Mouse (Mus musculus) cerebellum, postnatal 4 days (tissue): ENCODE measurements around the gene Fads2.

Experiments used
- DNase-seq, 2 experiments: peaks; one replicate each; pipeline ENCODE4 v3.0.0; 2022; ENCODE audit warnings: low spot score in 2 of 2, mixed read lengths in 1 of 2

Gene Fads2

GRCm38 (mm10) chr19:10061624-10062023 lies 39.9 kb downstream of the Fads2 start:
- DNase-seq = no peak

DNA sequence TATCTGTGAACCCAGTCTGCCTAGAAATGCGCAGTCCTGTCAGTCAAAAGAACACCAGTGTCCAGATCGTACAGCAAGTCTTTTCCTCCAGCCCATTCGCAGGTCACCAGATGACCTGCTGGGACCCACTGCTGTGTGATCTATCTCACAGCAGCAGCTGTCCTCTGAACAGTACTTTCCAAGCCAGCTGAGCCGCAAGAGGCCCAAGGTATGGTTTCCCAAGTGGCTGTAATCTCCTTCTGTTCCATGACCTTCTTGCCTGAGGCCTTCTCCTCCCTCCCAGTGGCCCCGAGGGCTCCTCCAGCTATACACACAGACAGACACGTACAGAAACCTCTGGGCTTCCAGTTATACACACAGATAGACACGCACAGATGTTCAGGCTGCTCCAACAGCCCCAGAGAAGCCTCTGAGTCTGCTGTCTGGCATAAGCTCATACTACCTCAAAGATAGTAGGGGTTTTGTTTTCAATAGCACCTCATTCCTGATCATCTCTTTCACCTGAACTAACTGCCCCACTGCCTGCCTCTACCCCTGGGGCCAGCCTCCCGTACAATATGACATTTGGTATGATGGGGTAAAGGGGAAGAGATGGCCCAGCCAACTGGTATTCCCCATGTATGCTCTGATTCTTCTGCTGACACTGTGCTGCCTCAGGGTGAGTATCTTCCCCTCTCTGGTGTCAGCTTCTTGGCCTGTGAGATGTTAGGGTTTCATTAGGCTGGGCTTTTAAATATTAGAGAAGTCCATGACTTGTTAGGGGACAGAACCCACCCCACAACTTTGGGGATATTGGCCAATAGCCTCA lies 40.6 kb downstream of the Fads2 start:
- DNase-seq = no peak

DNA sequence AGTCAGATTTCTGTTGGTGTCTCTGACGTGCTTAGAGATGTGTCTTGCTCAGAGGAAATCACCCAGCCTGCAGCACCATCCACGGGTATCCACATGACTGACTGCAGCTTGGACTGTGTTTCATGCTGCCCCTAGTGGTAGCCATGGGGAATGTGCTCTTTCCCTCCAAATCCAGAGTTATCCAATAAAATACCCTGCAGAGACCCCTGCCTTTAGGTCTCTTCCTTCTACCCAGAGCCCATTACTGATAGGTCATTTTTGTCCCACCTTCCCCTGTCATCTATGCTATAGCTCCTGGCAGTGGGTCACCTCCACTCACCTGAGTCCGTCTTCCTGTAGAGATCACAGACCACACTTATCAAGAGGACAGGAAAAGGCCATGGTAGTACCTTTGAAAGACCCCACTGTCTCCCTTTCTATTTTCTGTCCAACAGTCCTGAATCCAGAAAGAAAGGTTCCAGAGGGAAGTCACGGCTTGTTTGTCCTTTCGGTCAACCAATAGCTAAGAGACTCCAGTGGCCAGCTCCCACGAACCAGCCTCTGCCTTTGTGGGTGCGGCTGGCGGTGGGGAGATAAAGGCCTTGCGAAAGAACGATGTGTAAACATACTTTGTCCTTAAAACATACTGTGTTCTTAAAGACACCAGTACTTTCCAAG lies 41.5 kb downstream of the Fads2 start:
- DNase-seq = peak in 1 of 2 experiments; percentile 39

DNA sequence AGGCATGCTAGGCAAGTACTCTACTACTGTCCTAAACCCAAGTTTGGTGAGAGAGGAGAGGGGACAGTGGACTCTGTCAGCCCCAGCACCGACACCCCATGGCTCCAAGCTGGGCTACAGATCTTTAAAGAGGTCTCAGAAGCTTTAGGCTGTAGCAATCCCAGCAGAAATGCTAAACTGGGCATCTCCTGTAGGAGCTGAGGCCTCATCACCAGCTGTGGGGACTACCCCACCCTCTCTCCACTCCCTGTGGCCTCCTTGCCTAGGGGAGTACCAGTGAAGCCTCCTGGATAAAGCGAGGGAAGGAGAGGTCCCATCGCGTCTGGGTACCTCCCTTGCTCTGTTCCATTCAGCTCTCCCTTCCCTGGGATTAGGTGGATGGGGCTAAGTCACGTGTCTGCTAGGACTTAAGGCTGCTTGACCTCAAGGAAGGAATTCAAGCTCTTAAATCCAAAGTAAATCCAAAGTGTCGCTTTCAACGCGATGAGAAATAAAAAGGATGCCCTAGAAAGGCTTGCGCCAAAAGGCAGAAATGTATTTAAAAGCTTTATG lies 42.6 kb downstream of the Fads2 start:
- no peak for DNase-seq

DNA sequence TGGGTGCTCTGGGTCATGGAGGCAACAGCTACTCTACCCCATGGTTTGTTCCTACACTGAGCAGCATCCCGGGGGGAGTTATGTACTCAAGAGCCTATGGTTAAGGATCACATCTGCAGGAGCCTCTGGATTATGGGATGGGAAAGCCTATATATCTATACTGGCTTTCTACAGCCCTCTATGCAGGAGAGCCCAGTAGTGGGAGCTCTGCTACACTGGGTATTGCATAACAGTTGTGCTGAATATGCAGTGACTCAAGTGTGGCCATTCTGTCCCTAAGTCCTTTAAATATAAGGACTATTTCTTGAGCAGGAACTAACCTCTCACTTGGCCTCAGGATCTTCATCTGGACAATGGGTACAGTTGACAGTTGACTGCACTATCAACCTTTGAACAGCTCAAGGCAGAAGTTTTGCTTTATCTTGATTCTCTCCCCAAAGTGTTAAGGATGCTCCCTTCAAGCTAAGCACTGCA lies 43.2 kb downstream of the Fads2 start:
- DNase-seq = no peak

DNA sequence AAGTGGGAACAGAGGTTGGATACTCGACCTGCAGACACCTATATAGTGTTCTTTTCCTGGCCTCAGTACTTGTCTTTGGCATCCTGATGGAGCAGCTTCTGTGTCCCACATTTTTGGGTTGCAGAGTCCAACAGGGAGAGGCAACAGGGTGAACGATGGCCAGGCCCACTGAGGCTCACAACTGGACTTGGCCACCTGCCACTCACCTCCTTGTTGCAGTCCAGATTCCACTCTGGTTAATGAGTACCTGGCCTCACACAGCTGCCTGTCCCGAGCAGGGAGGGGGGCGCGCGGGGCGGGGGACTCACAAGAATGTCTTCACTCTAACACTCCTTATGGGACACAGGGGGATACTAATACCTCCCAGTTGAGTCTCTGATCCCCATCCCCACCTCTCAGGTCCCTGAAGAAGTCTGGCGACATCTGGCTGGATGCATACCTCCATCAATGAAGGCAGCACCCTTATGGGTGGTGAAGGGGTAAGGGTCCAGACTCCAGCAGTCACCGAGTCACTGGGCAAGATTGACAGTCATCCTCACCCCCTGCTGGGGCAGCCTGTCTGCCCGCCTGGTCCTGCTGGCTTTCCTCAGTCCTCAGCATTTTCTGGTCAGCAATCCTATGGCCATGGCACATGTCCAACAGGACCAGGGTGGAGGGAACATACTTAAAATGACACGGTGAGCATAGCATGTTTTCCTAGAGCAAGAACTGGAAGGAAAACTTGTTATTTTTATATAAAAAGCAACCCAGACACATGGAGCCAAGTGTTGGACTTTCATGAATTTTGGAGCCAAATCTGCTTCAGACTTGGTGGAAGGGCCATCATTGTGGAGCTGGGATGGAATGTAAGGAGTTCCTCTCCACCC lies 43.8 kb downstream of the Fads2 start:
- no peak for DNase-seq

DNA sequence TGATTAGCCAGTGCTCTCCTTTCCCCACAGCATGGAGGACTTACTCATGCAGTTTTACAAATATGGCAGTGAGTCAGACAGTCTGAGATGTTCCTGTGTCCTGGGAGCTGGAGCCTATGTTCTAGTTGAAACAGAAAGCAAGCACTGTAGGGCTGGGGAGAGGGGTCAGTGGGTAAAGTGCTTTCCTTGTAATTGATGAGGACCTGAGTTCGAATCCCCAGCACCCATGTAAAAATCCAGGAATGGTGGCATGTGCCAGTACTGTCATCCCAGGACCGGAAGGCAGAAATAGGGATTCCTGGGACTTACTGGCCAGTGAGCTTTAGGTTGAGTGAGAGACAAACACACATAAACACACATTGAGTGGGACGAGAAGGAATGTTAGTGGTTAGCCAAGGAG lies 44.9 kb downstream of the Fads2 start:
- DNase-seq = no peak

GRCm38 (mm10) chr19:10055783-10056660 lies 45.5 kb downstream of the Fads2 start:
- no peak for DNase-seq

GRCm38 (mm10) chr19:10055261-10055660 lies 46.3 kb downstream of the Fads2 start:
- no peak for DNase-seq

DNA sequence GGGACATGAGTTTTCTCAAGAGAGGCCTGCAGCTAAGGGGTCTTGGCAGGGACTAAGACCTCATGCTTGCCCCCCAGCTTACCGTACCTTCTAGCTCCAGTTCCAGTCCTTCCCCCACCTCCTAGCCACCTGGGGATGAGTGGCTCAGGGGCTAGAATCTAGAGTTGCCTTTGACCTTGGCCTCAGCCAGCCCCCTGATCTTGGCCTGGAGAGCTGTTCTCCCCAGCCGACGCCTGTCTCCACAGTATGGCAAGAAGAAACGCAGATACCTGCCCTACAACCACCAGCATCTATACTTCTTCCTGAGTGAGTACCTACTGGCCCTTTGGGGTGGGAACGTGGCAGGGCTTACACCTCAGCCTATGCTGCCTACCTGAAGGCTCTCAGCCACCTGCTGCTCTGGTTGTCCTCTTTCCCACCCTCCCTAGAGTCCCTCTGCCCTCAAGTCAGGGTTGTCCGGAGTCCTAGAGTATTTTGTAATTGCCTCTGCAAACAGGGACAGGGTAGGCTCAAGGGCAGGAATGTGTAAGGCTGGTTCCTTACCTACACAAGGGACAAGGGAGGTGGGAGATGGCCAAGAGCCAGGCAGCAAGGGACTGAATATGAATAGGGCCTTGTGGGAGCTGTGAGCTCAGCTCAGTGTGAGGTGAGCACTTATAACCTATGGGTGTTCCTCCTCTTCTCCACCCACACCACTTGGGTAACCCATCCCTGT lies 47.0 kb downstream of the Fads2 start:
- DNase-seq = no peak

GRCm38 (mm10) chr19:10053692-10054260 lies 47.8 kb downstream of the Fads2 start:
- no peak for DNase-seq

DNA sequence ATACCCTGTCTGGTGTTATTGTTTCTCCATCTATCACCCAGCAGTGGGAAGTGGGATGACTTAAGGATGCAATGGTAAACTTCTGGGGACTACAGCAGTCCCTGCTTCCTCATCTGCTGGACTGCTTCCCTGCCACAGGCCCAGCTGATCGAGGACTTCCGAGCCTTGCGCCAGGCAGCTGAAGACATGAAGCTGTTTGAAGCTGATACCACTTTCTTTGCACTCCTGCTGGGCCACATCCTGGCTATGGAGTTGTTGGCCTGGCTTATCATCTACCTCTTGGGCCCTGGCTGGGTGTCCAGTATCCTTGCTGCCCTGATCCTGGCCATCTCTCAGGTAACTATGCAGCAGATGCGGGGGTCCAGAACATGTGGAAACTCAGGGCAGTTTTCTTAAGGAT lies 48.8 kb downstream of the Fads2 start:
- no peak for DNase-seq

GRCm38 (mm10) chr19:10050438-10050837 lies 51.1 kb downstream of the Fads2 start:
- DNase-seq = no peak

GRCm38 (mm10) chr19:10049533-10049932 lies 52.0 kb downstream of the Fads2 start:
- no peak for DNase-seq

DNA sequence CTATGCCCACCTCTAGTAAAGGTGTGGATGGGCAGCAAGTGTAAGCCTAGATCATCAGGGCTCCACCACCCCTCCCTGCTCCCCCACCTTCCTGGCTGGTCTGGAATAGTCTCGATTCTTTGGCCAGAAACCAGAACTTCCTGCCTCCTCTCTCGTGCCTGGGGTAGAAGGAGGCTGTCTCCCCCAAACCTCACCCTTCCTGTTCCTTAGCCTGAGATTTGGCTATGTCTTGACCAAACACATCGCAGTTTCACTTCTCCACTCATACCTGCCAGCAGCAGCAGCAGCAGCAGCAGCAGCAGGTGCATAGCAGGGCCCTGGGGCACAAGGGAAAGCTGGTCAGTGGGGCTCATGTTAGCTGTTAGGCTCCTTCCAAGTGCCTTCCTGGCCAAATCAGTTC lies 54.6 kb downstream of the Fads2 start:
- no peak for DNase-seq

DNA sequence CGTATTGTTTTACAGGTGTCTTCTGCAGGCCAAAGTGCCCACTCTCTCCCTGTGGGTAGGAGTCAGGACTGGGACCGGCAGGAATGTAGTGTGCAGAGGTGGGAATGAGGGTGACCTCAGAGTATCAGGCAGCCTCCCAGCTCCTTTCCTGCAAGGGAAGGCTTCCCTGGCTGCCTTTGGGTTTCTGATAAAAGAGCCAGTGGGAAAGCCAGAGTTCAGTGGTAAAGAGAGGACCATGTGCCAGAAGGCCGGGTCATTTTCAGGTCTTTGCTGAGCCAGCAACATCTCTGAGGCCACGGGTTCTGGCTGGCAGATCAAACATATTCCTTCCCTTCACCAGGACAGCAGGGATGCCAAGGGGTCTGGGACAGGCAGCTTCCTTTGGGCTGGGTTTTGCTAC lies 55.2 kb downstream of the Fads2 start:
- DNase-seq = no peak

- DNase-seq = no peak
Observed at GRCm38 (mm10) chr19:10045707-10046106, 55.8 kb downstream of the Fads2 start.

- DNase-seq = no peak
Observed at GRCm38 (mm10) chr19:10043643-10044042, 57.9 kb downstream of the Fads2 start.

DNA sequence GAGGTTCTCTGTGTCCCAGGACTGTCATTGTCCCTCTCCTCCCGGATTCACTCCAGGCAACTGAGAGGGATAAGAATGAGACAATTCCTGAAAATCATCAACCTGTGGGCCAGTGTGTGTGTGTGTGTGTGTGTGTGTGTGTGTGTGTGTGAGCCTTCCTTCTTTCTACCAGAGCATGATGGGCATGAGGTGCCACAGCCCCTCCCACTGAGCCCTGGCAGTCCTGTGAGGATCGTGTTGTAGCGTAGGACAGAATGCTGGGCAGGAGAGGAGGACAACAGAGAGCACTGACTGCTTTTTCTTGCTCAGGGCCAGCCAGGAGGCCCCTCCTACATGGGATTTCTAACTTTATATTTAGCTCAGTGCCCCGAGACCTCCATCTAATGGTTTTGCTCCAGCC lies 58.7 kb downstream of the Fads2 start:
- DNase-seq = no peak

DNA sequence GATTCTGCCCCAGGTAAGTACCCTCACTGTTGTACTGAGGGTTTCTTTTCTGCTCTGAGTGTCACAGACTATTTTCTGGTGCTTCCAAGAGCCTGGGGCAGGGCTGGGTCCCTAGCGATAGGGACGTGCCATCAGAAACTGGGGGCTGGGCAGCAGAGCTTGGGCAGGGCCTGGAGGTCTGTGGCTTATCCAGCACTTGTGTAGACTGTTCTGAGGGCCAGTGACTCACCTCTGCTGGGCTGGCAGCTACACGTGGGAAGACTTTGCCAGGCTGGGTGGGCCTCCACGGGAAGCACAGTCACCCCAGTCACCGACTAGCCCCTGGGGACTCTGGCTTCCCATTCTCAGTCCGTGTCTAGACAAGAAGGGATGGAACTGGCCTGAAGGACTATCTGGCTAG lies 59.3 kb downstream of the Fads2 start:
- DNase-seq = no peak
